Mouse (Mus musculus): ENCODE data around the gene 1600015I10Rik. TPM values are rescaled to one million over a fixed set of nuclear protein-coding genes. Genes with fewer than 3 reads are reported as not detected.
"Not testable (repeated sequence)": the region's sequence is repeated elsewhere in the genome, so short reads cannot be mapped to it uniquely, and the experiment has no call there.

The 1600015I10Rik gene
- polyA plus RNA-seq, 1 experiment from 2014 or later: not detected

GRCm38 (mm10) chr6:48912033-48912432 lies 17.7 kb upstream of the 1600015I10Rik start:
- ATAC-seq (ENCODE audit: low read depth): no peak
- DNase-seq: no peak

GRCm38 (mm10) chr6:48913587-48913986 lies 16.1 kb upstream of the 1600015I10Rik start:
- Histone ChIP-seq H3K27ac (no peak overlapping the region), H3K27me3 (no peaks in the 10 kb centered on the region), H3K9ac (no peak overlapping the region), H3K4me1 (replicated peaks) (no peaks in the 10 kb centered on the region), H3K4me3 (replicated peaks) (no peak overlapping the region), H3K36me3 (no peaks in the 10 kb centered on the region), H3K9me3 (replicated peaks) (no peaks in the 10 kb centered on the region), H3K4me2 (no peak overlapping the region)
- DNase-seq (no peak), ATAC-seq (ENCODE audit: low read depth) (no peak)
- 83% methylated on average over 2 of the region's 2 CpGs for WGBS (ENCODE audit: insufficient replicate concordance)

More at GRCm38 (mm10) chr6:48912033-48912432, 17.7 kb upstream of the 1600015I10Rik start:
- H3K4me2 ChIP-seq: no peak overlapping the region
- H3K9me3 ChIP-seq (replicated peaks): no peaks in the 10 kb centered on the region
- H3K4me1 ChIP-seq (replicated peaks): no peaks in the 10 kb centered on the region
- H3K4me3 ChIP-seq (replicated peaks): no peak overlapping the region
- H3K27me3 ChIP-seq: no peaks in the 10 kb centered on the region
- no peak overlapping the region for H3K27ac ChIP-seq
- no peaks in the 10 kb centered on the region for H3K36me3 ChIP-seq
- WGBS (ENCODE audit: insufficient replicate concordance): 18% methylated on average over 3 of the region's 3 CpGs
- no peak overlapping the region for H3K9ac ChIP-seq

GRCm38 (mm10) chr6:48949596-48949995 lies 19.9 kb downstream of the 1600015I10Rik start:
- H3K4me2 ChIP-seq: no peak overlapping the region
- no peak for DNase-seq
- 48% methylated on average over 2 of the region's 2 CpGs for WGBS (ENCODE audit: insufficient replicate concordance)

GRCm38 (mm10) chr6:48950676-48951075 lies 21.0 kb downstream of the 1600015I10Rik start:
- DNase-seq (no peak), ATAC-seq (ENCODE audit: low read depth) (no peak)
- Histone ChIP-seq H3K9me3 (replicated peaks) (no peaks in the 10 kb centered on the region), H3K9ac (no peak overlapping the region), H3K4me3 (replicated peaks) (no peak overlapping the region), H3K27ac (no peak overlapping the region), H3K27me3 (no peaks in the 10 kb centered on the region), H3K4me1 (replicated peaks) (no peaks in the 10 kb centered on the region), H3K36me3 (no peaks in the 10 kb centered on the region), H3K4me2 (no peak overlapping the region)
- WGBS (ENCODE audit: insufficient replicate concordance): 59% methylated on average over 5 of the region's 5 CpGs

More at GRCm38 (mm10) chr6:48949596-48949995, 19.9 kb downstream of the 1600015I10Rik start:
- no peaks in the 10 kb centered on the region for H3K36me3 ChIP-seq
- no peaks in the 10 kb centered on the region for H3K27me3 ChIP-seq
- no peak overlapping the region for H3K27ac ChIP-seq
- H3K4me3 ChIP-seq (replicated peaks): no peak overlapping the region
- H3K4me1 ChIP-seq (replicated peaks): no peaks in the 10 kb centered on the region
- H3K9ac ChIP-seq: no peak overlapping the region
- no peaks in the 10 kb centered on the region for H3K9me3 ChIP-seq (replicated peaks)
- no peak for ATAC-seq (ENCODE audit: low read depth)

GRCm38 (mm10) chr6:48951630-48952029 lies 21.9 kb downstream of the 1600015I10Rik start:
- H3K27me3 ChIP-seq: no peaks in the 10 kb centered on the region
- no peak overlapping the region for H3K9ac ChIP-seq
- H3K4me2 ChIP-seq: no peak overlapping the region
- ATAC-seq (ENCODE audit: low read depth) (no peak), DNase-seq (no peak)
- H3K36me3 ChIP-seq: no peaks in the 10 kb centered on the region
- WGBS (ENCODE audit: insufficient replicate concordance): 30% methylated on average over 6 of the region's 6 CpGs
- H3K4me3 ChIP-seq (replicated peaks): no peak overlapping the region
- no peak overlapping the region for H3K27ac ChIP-seq
- no peaks in the 10 kb centered on the region for H3K9me3 ChIP-seq (replicated peaks)
- H3K4me1 ChIP-seq (replicated peaks): no peaks in the 10 kb centered on the region

- WGBS (ENCODE audit: insufficient replicate concordance): 60% methylated on average over 5 of the region's 5 CpGs
- H3K4me3 ChIP-seq (replicated peaks): no peak overlapping the region
- no peak for ATAC-seq (ENCODE audit: low read depth)
- H3K9ac ChIP-seq: no peak overlapping the region
- no peak for DNase-seq
- no peaks in the 10 kb centered on the region for H3K36me3 ChIP-seq
- H3K4me1 ChIP-seq (replicated peaks): no peaks in the 10 kb centered on the region
- no peaks in the 10 kb centered on the region for H3K27me3 ChIP-seq
- no peaks in the 10 kb centered on the region for H3K9me3 ChIP-seq (replicated peaks)
- H3K4me2 ChIP-seq: no peak overlapping the region
- no peak overlapping the region for H3K27ac ChIP-seq
Observed at GRCm38 (mm10) chr6:48953220-48953619, 23.5 kb downstream of the 1600015I10Rik start.

GRCm38 (mm10) chr6:48954211-48954610 lies 24.5 kb downstream of the 1600015I10Rik start:
- no peak for DNase-seq
- no peak for ATAC-seq (ENCODE audit: low read depth)
- no peaks in the 10 kb centered on the region for H3K27me3 ChIP-seq
- no peak overlapping the region for H3K4me3 ChIP-seq (replicated peaks)
- H3K9ac ChIP-seq: no peak overlapping the region
- WGBS (ENCODE audit: insufficient replicate concordance): 71% methylated on average over 5 of the region's 5 CpGs
- no peaks in the 10 kb centered on the region for H3K4me1 ChIP-seq (replicated peaks)
- H3K27ac ChIP-seq: no peak overlapping the region
- no peak overlapping the region for H3K4me2 ChIP-seq
- no peaks in the 10 kb centered on the region for H3K9me3 ChIP-seq (replicated peaks)
- H3K36me3 ChIP-seq: no peaks in the 10 kb centered on the region

GRCm38 (mm10) chr6:48954946-48955345 lies 25.3 kb downstream of the 1600015I10Rik start:
- Histone ChIP-seq H3K27me3 (no peaks in the 10 kb centered on the region), H3K36me3 (no peaks in the 10 kb centered on the region), H3K4me3 (replicated peaks) (no peak overlapping the region), H3K27ac (no peak overlapping the region), H3K4me1 (replicated peaks) (no peaks in the 10 kb centered on the region), H3K9ac (no peak overlapping the region), H3K4me2 (no peak overlapping the region), H3K9me3 (replicated peaks) (no peaks in the 10 kb centered on the region)
- DNase-seq (no peak), ATAC-seq (ENCODE audit: low read depth) (no peak)
- WGBS (ENCODE audit: insufficient replicate concordance): 11% methylated on average over 1 of the region's 1 CpGs

- Histone ChIP-seq H3K27me3 (no peaks in the 10 kb centered on the region), H3K9ac (no peak overlapping the region), H3K27ac (no peak overlapping the region), H3K36me3 (no peaks in the 10 kb centered on the region), H3K4me2 (no peak overlapping the region), H3K4me1 (replicated peaks) (no peaks in the 10 kb centered on the region), H3K9me3 (replicated peaks) (no peaks in the 10 kb centered on the region), H3K4me3 (replicated peaks) (no peak overlapping the region)
- ATAC-seq (ENCODE audit: low read depth) (no peak), DNase-seq (no peak)
- WGBS (ENCODE audit: insufficient replicate concordance): 28% methylated on average over 4 of the region's 4 CpGs
Observed at GRCm38 (mm10) chr6:48956785-48957184, 27.1 kb downstream of the 1600015I10Rik start.

- no peaks in the 10 kb centered on the region for H3K9me3 ChIP-seq (replicated peaks)
- DNase-seq: no peak
- H3K36me3 ChIP-seq: no peaks in the 10 kb centered on the region
- no peak for ATAC-seq (ENCODE audit: low read depth)
- H3K27ac ChIP-seq: no peak overlapping the region
- WGBS (ENCODE audit: insufficient replicate concordance): 38% methylated on average over 1 of the region's 1 CpGs
- H3K4me1 ChIP-seq (replicated peaks): no peaks in the 10 kb centered on the region
- H3K27me3 ChIP-seq: no peaks in the 10 kb centered on the region
- no peak overlapping the region for H3K4me3 ChIP-seq (replicated peaks)
- no peak overlapping the region for H3K9ac ChIP-seq
- no peak overlapping the region for H3K4me2 ChIP-seq
Observed at GRCm38 (mm10) chr6:48958053-48958452, 28.4 kb downstream of the 1600015I10Rik start.

- DNase-seq; H3K9ac ChIP-seq; H3K27me3 ChIP-seq; H3K4me1 ChIP-seq (replicated peaks); ATAC-seq (ENCODE audit: low read depth); H3K9me3 ChIP-seq (replicated peaks); H3K4me2 ChIP-seq; H3K4me3 ChIP-seq (replicated peaks); H3K27ac ChIP-seq; H3K36me3 ChIP-seq: not testable (repeated sequence)
- 24% methylated on average over 7 of the region's 7 CpGs for WGBS (ENCODE audit: insufficient replicate concordance)
Observed at GRCm38 (mm10) chr6:48959151-48959550, 29.5 kb downstream of the 1600015I10Rik start.

DNA sequence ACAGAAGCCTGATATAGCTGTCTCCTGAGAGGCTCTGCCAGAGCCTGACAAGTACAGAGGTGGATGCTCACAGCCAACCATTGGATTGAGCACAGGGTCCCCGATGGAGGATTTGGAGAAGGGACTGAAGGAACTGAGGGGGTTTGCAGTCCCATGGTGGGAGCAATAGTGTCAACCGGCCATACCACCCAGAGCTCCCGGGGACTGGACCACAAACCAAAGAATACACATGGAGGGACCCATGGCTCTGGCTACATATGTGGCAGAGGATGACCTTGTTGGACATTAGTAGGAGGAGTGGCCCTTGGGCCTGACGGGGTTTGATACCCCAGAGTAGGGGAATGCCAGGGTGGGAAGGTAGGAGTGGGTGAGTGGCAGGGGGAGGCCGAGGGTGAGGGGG lies 37.0 kb downstream of the 1600015I10Rik start:
- not testable (repeated sequence) for DNase-seq; H3K36me3 ChIP-seq; H3K27me3 ChIP-seq; H3K4me2 ChIP-seq; H3K27ac ChIP-seq; H3K4me3 ChIP-seq (replicated peaks); H3K9me3 ChIP-seq (replicated peaks); H3K9ac ChIP-seq; ATAC-seq (ENCODE audit: low read depth); H3K4me1 ChIP-seq (replicated peaks)
- WGBS (ENCODE audit: insufficient replicate concordance): 65% methylated on average over 5 of the region's 5 CpGs
